Mouse (Mus musculus): Measurements from ENCODE around the gene Klhl12.
"Not testable (repeated sequence)": the region's sequence is repeated elsewhere in the genome, so short reads cannot be mapped to it uniquely, and the experiment has no call there.

The Klhl12 gene

DNA sequence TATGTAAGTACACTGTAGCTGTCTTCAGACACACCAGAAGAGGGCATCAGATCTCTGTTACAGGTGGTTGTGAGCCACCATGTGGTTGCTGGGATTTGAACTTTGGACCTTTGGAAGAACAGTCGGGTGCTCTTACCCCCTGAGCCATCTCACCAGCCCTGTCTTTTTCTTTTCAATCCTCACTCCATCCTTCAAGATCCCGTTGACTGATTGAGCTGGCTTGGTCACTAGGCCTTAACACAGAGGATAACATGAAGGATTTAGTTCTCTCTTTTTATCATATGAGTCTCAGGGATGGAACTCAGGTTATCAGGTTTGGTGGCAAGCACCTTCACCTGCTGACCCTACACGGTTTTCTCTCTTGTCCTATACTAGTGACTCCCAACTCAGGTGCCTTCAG, 6.8 kb upstream of the Klhl12 start:
- DNase-seq (ENCODE audit: extremely low spot score), result not testable (repeated sequence)

DNA sequence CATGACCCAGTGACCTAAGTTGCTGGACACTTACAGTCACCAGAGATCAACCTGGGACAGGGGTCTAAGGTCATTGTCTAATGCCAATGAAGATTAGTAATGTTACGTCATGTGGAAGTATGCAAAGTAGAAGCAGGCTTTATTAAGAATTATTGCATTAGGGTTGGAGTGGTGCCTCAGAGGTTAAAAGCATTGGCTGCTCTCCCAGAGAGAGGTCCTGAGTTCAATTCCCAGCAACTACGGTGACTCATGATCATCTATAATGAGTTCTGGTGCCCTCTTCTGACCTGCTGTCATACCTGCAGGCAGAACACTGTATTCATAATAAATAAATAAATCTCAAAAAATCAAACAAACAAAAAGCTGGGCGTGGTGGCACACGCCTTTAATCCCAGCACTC, 5.1 kb upstream of the Klhl12 start:
- DNase-seq (ENCODE audit: extremely low spot score), result no peak

DNA sequence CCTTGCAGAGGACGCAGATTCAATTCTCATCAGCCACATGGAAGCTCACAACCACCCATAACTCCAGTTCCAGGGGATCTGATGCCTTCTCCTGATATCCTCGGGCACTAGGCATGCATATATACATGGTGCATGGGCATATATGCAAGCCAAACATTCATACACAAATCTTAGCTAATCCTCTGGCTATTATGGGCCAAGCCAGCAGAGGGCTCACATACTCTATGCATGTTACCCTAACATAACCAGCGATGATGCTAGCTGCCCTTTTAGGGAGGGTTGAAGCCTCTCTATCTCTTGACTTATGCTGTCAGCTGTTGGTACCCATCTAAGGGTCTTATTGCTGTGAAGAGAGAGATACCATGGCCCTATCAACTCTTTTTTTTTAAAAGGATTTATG, 4.3 kb upstream of the Klhl12 start:
- DNase-seq (ENCODE audit: extremely low spot score), result no peak

DNA sequence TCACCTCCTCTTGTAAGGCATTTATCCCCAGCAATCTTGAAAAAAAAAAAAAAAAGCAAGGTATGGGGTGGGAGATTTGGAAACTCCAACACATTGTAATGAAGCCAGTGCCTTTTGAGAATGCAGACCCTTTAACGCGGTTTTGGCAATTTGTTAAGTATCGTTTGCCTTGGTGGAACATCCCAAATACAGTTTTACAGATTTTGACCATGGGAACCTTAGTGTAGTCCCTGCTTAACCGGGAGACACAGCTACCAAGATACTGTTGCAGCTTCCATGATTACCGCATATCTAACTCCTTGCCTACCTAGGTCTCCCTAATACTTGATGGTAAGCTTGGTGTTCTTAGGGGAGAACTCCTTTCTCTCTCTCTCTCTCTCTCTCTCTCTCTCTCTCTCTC, 729 bp downstream of the Klhl12 start:
- DNase-seq (ENCODE audit: extremely low spot score), result no peak

DNA sequence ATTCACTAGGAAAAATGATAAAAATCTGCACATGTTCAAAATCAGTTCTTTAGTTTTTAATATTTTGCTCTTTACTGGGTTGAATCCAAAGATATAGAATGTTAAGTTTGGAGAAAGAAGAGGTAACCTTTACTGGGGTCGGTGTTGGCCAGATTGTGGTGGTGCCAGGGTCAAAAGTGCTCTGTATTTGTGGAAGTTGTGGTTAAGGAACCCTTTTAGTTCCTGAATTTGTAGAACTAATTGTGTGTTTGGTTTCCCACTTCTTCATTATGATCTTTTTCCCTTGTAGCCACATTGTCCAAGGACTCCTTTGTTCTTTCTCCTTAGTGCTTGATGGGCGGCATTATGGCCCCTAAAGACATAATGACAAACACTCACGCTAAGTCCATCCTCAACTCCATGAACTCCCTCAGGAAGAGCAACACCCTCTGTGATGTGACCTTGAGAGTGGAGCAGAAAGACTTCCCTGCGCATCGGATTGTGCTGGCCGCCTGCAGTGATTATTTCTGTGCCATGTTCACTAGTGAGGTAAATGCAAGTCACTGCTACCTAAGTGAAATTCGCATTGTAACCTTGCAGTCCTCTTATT, 2.9 kb downstream of the Klhl12 start:
- no peak for DNase-seq (ENCODE audit: extremely low spot score)

DNA sequence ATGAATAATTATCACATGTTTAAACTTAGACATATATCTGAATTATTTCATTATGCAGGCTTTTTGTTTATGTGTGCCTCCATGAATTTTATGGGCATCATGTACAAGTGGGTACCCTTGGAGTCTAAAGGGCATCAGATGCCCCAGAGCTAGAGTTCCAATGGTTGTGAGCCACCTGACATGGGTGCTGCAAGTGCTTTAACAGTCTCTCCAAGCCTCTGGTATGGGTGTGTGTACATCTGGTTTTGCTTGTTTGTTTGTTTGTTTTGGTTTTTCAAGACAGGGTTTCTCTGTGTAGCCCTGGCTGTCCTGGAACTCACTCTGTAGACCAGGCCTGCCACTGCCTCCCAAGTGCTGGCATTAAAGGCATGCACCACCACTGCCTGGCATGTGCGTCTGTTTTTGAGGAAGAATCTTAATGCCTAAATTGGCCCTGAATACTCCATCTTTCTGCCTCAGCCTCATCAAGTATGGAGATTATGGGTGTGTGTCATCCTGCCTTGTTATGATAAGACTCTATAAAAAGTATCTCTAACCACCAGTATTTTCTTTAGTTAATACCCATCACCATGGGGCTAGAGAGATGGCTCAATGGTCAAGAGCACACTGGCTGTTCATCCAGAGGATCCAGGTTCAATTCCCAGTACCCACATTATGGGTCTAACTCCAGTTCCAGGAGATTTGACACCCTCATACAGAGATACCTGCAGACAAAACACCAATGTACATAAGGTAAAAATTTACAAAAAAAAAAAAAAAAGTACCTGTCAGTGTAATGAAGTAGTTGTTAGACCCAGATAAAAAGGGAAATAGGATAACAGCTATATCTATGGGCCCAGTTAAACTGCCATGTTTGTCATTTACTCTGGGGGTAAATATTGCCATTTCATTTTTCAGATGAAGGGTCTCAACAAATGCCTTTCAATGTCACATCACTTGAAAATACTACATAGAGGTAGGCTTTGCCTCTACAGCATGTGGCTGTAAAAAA, 5.3 kb downstream of the Klhl12 start:
- DNase-seq (ENCODE audit: extremely low spot score), result no peak

DNA sequence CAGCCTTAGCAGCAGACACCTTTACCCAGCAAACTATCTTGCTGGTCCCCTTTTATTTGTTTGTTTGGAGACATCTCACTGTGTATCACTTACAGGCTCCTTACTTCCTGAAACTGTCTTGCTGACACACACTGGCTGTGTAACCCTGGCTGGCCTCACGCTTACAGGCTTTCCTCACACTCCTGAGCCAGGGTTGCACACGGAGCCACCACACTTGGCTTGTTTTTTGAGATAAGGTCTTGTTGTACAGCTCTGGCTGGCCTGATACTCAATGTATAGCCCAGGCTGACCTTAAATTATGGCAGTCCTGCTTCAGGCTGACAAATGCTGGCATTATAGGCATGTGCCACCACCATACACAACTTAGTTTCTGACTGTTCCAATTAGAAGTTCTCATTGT, 29.3 kb downstream of the Klhl12 start:
- DNase-seq (ENCODE audit: extremely low spot score), result no peak

DNA sequence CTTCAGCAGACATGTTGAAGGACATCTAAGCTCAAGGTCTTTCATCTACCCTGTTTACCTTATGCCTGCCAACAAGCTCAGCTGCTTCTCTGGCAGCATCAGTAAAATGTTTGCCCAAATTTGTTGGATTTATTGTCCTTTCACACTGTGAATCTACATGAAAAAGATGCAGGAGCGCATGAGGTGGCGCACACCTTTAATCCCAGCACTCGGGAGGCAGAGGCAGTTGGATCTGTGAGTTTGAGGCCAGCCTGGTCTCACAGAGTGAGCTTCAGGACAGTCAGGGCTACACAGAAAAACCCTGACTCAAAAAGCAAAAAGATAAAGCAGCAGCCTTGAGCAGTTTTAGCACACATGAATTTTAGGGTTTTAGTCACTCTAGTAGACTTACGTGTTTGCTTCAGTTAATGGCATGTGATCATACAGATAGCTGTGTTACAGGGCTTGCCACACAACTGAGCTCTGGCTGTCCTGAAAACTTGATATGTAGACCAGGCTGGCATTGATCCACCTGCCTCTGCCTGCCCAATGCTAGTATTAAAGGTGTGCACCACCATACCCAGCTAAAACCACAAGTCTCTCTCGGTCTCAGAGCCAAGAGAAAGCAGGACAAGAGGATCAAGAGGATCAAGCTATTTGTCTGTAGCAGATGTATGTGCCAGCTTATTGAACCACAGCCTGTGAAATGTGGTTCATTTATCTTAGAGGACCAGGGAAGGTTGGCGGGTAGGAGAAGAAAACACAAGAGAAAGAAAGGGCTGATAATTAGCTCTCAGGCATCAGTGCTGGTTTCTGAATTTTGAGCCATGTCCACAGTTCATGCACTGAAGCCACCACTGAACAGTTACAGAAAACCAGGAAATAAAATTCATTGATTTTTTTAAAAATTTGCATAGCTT, 35.8 kb downstream of the Klhl12 start:
- no peak for DNase-seq (ENCODE audit: extremely low spot score)

DNA sequence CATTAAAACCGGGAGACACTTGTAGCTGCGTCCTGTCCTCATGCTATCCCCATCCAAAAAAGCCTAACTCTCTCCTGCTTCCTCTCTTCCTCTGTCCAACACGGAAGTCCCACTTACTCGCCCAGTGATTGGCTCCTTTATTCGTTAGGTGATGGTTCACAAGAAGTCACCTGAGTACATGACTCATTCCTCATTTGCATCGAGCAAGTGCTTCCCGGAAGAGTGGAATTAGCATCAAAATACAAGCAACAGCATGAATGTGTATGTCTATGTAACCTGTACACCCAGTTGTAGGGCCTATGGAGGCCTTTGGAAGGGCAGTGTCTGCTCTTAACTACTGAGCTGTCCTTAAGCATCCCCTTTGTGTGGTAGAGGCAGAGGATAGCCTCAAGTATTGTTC, 36.9 kb downstream of the Klhl12 start:
- DNase-seq (ENCODE audit: extremely low spot score), result no peak

DNA sequence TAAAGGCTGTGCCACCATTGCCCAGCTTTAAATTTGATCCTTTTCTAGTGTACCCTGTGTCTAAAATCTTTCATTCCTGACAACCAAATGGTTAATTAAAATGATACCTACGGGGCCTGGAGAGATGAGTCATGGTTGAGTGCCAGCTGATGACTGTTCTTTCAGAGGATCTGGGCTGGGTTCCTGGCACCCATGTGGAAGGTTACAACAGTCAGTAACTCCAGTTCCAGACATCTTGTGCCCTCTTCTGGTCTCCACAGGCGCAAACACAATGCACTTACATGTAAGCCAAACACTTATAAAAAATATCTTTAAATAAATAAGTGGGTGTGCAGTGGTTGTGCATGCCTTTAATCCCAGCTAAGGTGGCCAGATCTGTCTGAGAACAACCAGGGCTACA, 38.2 kb downstream of the Klhl12 start:
- DNase-seq (ENCODE audit: extremely low spot score), result no peak

DNA sequence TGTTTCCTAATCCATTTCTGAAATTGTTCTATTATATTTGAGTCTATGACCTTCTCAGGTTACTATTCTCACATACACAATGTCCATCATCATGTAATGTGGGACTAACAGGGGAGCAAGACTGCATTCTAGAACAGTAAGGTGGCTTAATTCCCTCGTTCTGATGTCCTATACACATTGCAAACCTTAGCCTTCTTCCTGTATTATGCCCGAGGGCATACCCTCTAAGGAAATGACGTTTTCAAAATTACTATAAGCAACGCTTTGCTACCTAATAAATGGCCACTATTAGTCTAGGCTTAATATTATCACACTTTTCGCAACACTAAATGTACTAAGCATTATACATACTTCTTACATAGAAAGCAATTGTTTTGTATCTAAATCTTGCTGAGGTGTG, 38.6 kb downstream of the Klhl12 start:
- no peak for DNase-seq (ENCODE audit: extremely low spot score)

DNA sequence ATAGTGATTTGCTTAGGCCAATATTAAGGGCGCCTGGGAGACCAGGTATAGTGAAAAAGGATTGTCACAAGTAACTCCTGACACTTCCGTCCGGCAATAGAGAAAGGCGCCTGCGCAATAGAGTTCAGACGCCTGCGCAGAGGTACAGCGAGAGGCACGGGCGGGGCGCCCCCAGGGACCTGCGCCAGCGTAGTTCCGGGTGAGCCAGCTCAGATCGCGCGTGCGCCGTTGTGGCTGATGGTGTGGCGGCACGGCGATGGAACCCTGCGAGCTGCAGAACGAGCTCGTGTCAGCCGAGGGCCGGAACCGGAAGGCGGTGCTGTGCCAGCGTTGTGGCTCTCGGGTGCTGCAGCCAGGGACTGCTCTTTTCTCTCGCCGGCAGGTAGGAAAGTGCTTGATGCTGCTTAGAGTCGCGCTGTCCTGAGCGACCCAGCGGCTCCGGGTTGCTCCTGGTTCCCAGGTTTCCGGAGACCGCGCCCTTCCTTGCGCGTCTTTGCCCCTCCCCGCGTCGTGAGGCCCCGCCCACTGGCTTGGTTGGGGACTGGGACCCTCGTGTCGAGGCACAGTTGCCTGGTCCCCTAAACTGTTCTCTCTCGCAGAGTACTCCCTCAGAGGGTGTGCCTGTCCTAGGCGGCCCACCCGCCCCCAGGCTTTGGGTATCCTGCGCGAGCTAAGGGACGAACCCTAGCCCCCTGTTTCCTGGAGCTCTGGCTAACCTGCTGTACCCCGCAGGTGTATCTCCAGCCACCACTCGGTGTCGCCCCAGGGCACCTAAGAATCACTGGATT, 39.3 kb downstream of the Klhl12 start, which contains the start of gene Rabif:
TSS of gene Rabif (plus strand) at position 221 of the 788 bp plus-strand sequence.
- peak; percentile 97 for DNase-seq (ENCODE audit: extremely low spot score)

DNA sequence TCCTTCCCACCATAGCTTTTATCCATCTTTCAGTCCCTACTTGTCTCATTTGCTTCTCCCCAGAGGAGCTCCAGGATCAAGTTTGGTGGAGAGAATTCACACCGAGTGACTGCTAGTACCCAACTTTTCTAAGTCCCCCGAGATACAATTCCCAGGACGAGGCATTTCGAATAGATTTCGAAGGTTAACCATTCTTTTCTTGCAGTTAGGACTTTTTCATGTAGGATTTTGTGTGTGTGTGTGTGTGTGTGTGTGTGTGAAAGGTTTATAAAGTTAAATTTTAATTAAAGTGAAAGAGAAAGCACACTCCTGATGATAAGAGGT, 39.8 kb downstream of the Klhl12 start:
- no peak for DNase-seq (ENCODE audit: extremely low spot score)

DNA sequence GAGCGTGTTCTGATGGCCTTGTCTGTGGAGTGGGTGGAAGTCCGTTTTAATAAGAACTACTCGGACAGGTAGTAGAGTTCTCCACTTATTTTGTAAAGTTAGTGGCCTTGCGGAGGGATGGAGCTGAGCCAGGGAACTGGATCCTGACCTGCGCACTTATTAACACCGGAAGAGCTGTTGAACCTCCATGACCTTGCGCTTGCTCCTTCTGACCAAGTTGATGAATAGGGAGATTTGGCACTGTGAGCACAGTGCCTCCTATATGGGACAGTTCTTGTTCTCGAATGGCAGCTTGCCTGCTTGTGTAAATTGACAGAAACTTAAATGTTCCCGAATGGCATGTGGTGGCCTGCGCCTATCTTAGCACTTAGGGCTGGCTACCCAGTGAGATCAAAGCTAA, 40.7 kb downstream of the Klhl12 start:
- DNase-seq (ENCODE audit: extremely low spot score), result no peak

DNA sequence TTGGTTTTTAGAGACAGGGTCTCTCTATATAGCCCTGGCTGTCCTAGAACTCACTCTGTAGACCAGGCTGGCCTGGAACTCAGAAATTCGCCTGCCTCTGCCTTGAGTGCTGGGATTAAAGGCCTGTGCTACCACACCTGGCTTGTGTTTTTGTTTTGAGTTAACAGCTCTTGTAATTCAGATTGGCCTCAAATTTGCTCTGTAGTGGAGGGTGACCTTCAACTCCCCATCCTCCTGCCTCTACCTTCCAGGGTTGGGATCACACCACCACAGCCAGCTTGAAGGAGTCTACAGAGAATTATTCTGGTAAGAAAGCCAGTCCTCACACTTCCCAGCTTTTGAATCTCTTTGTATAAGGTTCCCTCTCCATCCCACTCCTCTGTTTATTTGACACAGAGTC, 45.6 kb downstream of the Klhl12 start:
- no peak for DNase-seq (ENCODE audit: extremely low spot score)

DNA sequence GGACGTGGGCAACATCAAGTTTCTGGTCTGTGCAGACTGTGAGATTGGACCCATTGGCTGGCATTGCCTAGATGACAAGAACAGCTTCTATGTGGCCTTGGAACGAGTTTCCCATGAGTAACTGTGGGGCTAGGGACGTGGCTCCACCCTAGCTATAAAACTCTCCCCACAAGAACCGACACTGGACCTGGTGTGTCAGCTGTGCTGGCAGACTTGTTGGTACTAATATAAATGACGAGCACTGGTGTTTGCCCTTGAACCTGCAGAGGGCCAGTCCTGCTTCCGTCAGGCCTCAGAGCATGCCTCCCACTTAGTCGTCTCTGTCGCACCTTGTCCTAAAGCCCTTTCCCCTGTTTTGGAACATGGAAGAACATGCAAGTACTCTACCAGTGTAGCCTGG, 50.9 kb downstream of the Klhl12 start:
- no peak for DNase-seq (ENCODE audit: extremely low spot score)

DNA sequence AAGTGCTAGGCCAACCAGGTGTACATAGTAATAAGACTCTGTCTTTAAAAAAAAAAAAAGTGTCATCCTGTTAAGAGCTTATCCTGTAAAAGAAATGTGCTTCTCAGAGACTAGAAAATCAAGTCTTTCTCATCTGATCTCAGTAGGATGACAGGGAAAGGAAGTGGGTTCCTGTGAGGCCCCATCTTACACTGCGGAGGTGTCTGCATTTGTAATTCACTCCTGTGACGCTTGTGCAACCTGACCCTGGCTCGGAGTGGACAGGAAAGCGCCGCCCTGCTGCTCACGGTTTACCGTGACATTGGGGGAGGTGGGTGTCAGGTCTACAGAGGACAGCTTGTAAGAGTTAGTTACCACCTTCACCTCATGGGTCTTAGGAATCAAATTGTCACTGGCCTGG, 54.7 kb downstream of the Klhl12 start:
- no peak for DNase-seq (ENCODE audit: extremely low spot score)

DNA sequence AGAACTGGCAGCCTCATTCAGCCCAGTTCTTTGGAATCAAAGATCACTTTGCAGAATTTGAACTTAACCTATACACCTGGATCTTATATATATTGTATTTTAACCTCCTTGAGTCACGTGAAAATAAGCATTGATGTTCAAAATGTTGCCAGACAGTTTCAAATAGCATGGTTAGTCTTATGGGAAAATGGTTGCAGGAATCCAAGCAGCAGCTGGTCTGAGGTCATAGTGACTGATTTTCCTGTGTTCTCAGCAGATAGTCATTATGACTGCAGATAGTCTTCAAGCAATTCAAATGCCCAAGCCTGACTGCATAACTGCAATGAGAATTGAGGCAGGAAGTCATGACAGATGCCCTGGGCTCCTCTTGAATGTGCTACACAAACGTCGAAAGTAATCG, 56.9 kb downstream of the Klhl12 start:
- DNase-seq (ENCODE audit: extremely low spot score), result no peak

DNA sequence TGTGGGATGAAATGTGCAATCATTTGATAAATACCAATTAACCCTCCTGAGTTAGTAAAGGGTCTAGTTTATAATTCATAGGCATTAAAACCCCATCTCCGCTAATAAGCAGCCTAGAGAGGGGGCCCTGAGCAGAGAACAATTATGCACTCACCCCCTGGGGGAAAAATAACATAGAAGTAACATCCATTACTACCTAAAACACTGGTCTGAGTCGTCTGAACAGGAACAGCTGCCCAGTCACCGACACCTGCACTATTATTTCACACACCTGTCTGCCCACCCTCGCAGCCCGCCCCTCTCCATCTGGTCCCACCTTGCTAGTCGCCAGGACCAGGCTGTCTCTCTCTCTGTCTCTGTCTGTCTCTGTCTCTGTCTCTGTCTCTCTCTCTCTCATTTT, 57.3 kb downstream of the Klhl12 start:
- DNase-seq (ENCODE audit: extremely low spot score), result no peak

DNA sequence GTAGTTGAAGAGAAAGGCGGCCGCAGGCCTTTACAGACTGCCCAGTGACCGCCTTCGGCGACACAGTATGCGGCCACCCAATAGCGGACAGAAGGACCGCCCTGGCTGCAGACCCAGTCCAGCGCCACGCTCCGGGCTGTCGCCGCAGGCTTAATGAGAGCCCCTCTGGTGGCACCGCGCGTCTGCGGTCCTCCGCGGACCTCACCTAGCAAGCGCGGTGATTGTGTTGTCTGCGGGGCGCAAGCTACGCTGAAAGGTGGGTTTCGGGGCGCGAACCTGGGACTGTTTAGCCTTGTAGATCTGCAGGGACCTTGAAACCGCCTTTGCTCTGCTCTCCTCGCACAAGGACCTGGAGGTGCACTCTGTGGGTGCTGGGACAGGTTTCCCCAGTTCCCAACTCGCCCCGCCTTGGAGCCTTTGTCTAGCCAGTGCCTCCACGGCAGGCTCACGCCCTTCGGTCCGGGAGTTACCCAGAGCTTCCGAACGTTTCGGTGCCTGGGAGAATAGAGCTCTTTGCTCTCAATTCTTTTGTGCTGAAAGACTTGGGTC, 58.1 kb downstream of the Klhl12 start:
- peak; percentile 52 for DNase-seq (ENCODE audit: extremely low spot score)

DNA sequence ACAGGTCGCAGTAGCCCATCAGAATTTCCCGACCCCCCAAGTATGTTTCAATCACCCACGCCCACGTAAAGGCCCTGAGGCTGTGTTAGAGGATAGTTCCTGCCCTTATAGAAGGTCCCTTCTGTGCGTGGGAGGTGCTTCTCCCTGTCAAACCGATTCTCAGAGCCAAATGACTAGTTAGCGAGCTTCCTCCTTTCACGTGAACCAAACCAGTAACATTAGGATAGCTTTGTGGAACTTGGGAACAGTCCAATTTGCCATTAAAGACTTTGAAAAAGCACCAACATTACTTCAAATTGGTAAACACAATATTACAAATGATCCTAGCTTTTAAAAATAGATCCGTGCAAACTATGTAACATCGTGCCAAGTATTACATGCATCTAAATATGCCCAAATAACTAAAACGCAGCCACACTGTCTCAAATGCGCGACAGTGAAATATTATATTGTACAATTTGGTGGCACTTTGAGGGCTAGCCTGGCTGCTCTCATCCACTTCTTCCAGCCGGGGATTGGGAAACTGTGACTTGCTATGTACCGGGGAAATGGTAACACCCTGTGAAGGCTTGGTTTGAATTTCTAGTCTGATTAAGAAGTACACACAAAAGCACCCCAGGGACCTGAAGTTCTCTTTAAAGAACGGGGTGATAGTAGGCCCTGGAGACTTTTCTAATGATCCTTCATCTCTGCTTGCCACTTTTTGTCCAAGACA, 58.7 kb downstream of the Klhl12 start:
- DNase-seq (ENCODE audit: extremely low spot score), result no peak

All from embryo, embryonic 9.5 days (tissue).